Mouse (Mus musculus) layer of hippocampus, postnatal 36 days (tissue): ENCODE measurements around the gene Sppl2a. TPM values are rescaled to one million over a fixed set of nuclear protein-coding genes. Genes with fewer than 3 reads are reported as not detected.
A peak's percentile ranks its signal among the peaks of the same experiment; 100 is the strongest.
"Not testable (repeated sequence)": the region's sequence is repeated elsewhere in the genome, so short reads cannot be mapped to it uniquely, and the experiment has no call there.

Source experiments
- DNase-seq, 2 experiments: peaks; one replicate each; pipeline ENCODE4 v3.0.0; 2022
- microRNA-seq, 2 experiments: library from miRNA; unstranded; fragments of <30 nt; microRNA quantifications; one replicate each; pipeline ENCODE4 v1.2.0; 2021
- total RNA-seq, 2 experiments: library from RNA; stranded (reverse); gene quantifications; 2 replicates each; pipeline ENCODE4 v1.2.3; 2021

The Sppl2a gene
- total RNA-seq, 2 experiments from 2014 or later = 30.2 to 35.2 TPM

DNA sequence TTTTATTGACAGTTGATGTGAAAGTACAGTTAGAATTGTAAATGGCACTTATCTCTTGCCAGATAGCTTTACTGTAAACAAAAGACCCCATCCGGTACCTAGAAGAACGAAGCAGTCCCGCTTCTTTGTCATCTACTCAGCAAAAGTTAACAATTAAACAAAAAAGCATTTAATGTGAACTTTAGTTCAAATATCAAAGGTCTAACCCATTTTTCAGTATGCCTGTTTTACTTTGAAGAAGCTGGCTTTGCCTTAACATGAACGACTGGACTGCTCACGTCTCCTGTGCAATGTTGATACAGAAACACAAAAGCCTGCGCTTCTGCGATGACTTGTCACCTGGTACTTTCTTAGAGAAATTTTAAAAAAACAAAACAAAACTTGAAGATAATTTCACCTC is 40.7 kb downstream of the Sppl2a start:
- no peak for DNase-seq

DNA sequence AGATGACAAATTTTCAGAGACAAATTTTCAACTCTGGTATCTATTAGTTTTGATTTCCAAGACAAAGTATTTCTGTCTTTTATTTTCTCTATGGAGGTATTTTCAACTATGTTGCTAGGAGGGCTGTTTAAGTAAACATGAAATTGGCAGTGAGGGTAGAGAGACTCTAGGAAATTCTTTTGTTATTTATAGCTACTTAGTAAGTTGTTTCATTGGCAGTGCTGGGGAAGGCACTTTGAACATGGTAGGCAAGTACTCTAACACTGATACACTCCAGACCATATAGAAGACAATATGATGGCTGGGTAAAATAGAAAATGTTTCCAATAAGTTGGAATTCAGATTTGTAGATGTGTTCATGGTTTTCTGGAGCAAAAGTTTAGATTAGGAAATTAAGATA is 41.3 kb downstream of the Sppl2a start:
- DNase-seq = no peak

DNA sequence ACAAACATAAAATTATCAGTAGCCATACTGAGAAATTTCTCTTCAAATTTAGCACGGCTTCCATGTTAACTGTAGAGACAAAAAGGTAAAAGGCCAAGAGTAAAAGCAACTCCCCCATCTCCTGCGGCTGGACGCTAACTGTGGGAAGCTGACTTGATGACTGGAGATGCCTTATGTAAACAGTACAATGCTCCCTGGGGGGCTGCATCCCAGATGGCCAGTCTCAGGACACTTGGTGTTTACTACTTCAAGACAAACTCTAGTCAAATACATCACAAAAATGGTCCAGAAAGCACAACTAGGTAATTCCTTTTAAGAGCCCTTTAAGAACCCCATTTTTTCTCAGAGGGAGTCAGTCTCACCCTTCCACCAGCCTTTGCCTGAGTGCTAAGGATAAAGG is 45.9 kb downstream of the Sppl2a start:
- DNase-seq = no peak

DNA sequence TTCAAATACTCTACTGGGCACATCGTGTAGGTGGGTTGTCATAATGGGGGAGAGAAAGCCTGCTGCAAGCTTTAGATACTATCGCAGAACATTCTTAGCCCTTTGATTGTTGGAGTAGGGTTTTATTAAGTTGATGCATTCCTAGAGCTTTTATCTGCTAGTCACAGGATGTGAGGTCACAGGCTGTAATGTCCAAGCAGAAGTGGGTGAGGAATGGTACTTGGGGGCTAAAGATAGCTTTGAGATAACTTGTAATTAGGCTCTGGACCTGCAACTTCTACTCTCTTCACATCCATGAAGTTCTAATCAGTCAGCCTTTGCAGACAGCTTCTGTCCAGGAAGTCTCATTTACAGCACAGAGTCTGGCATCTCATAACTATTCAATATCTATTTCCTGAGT is 47.2 kb downstream of the Sppl2a start:
- no peak for DNase-seq

DNA sequence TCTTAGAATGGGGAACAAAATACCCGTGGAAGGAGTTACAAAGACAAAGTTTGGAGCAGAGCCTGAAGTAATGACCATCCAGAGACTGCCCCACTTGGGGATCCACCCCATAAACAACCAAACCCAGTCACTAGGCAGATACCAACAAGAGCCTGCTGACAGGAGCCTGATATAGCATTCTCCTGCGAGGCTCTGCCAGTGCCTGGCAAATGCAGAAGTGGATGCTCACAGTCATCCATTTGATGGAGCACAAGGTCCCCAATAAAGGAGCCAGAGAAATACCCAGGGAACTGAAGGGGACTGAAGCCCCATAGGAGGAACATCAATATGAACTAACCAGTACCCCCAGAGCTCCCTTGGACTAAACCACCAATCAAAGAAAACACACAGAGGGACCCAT is 50.3 kb downstream of the Sppl2a start:
- DNase-seq = not testable (repeated sequence)

DNA sequence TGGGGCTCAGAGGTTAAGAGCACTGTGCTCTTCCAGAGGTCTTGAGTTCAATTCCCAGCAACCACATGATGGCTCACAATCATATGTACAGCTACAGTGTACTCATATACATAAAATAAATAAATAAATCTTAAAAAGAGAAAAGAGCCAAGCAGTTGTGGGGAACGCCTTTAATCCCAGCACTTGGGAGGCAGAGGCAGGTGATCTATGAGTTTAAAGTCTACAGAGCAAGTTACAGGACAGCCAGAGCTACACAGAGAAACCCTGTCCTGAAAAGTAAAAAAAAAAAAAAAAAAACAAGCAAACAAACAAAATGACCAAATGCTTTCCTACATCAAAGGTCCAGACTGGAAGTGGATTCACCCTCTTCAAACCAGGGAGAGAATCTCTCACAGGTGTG is 55.0 kb downstream of the Sppl2a start:
- DNase-seq = no peak

DNA sequence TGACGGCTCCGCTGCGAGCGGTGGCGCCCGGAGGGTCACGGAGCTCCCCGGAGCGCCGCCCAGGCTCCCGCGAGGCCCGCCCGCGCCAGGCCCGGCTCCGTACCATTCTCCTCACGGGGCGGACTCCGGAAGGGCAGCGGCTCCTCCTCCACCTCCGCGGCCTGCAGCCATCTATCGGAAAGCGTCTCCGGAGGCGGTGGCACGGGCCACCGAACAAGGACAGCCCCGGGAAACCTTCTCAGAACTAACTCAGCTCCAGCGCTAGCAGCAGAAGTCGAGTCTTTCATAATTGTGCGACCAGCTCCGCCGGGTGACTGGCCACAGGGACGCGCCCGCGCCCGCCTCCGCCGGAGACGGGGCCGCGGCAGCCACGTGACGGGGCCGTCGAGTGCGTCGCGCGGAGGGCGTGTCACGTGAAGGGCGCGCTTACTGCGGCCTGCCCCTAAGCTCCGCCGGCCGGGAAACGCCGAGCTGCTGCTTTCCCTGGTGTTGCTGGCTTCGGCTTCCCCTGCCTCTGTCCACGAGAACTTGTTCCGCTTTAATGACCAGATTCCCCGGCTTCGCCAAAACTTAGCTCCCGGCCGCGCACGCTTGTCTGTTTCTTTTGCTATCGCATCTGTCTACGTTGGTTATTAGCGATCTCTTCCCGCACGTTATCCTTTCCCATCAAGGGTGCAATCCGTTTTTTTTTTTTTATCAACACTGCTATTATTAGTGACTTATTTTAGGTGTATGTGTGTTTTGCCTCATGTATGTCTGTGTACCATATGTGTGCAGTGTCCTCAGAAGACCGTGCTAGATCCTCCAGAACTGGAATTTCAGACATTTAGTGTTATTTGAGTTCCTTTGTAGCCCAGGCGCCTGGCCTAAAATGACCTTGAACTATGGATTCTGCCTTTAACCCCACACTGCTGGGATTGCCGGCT is 56.9 kb downstream of the Sppl2a start, which contains the start of gene Trpm7:
TSS of gene Trpm7 (minus strand) at position 360 of the 926 bp plus-strand sequence.
- peak; percentile 92 for DNase-seq

DNA sequence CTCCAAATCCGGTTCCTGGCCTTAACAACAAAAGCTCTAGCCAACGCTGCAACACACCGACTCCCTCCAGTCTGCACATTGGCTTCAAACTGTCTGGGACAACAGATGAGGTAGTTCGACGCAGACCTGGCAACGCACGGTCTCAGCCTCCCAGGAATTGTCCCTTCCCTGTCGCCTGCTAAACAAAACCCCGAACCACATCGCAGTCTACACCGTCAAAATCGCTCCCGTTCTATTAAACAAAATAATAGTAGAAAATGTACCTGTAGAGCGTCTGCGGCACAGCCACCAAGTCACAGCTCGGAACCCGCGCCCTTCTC is 57.6 kb downstream of the Sppl2a start:
- peak; percentile 32 to 37 for DNase-seq

DNA sequence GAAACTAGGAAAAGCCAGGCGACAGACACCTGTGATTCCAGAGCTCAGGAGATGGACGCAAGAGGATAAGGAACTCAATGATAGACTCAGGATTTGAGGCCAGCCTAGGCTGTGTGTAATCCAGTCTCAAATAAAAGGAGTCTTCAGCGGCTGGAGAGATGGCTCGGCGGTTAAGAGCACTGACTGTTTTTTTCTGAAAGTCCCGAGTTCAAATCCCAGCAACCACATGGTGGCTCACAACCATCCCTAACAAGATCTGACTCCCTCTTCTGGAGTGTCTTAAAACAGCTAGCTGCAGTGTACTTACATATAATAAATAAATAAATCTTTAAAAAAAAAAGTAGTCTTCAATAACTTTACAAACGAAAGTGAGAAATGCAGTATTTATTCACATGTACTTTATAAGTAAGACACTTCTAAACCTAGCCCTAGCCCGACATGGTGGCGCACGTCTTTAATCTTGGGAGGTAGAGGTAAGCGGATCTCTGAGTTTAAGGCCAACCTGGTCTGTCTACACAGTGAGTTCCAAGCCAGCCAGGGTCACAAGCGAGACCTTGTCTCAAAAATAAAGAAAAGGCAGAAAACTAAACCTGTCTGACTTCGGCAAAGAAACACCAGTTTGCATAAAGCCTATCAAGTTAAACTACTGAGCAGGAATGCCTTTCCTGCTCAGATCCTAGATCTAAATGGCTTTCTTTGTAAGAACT is 58.1 kb downstream of the Sppl2a start:
- DNase-seq = no peak

DNA sequence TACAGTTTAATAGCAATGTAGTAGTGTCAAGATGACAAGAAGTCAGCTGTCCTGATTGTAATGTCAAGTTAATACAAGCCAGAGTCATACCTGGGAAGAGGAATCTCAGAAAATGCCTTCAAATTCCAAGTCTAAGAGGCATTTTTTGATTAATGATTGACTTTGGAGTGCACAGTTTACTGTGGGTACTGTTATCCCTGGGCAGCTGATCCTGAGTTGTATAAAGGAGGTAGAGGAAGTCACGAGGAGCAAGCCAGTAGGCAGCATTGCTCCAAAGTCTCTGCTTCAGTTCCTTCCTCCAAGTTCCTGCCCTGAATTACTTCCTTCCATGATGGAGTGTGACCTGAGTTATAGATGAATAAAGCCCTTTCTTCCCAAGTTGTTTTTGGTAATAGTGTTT is 66.7 kb downstream of the Sppl2a start:
- no peak for DNase-seq

DNA sequence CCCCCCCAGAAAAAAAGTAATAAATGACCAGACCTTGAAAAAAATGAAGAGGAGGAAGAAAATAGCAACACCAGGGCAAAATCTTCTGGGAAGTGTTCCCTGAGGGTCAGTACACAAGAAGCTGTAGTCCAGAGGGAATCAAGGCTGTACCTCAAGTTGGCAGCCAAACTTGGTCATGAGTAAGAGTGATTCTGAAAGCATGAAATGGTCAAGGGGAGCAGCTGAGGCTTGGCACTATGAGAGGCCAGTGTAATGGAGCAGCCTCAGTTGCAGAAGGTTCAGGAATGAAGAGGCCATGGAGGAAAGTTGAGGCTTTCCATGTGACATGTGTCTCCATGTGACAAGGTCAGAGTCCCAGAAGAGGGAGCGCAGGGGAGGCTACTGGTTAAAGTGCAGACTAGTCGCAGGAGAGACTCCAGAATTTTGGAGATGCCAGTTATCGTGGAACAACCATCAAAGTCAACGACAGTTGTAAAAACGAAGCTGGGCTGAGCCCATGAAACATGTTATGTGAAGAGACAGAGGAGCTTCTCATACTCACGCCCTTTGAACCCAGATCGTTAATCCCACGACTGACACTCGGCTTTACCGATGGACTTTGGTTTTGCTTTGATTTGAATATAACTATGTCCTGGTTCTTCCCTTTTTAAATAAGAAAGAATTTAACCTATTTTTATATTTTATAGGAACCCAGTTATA is 67.4 kb downstream of the Sppl2a start:
- no peak for DNase-seq

DNA sequence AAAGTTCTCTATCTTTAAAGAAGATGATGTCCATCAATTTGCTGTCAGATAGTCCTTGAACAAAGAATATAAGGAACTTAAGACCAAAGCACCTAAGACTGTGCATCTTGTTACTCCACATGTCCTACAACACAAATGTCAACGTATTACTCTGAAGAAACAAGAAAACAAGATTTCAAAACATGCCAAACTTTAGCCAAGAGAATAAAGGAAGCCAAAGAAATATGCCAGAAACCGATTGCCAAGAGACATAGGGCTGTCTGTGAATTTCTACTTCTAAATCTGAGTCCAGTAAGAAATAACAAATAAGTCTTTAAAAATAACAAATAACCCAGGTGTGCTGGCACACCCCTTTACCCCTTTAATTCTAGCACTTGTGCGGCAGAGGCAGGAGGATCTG is 68.0 kb downstream of the Sppl2a start:
- no peak for DNase-seq

DNA sequence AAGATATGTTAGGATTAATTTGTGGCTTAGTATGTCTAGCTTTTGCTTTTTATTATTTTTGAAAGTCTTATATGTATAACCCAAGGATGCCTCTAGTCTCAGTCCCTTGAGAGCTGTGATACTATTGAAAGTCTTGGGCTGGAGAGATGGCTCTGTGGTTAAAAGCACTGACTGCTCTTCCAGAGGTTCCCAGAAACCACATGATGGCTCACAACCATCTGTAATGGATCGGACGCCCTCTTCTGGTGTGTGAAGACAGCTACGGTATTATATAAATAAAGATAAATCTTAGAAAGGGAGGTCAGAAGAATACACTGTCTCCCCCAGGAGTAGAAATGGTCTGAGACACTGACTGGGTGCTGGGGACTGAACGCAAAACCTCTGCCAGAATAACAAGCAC is 88.3 kb downstream of the Sppl2a start:
- no peak for DNase-seq

Small RNA genes lying within 50 kb of the gene (microRNA-seq; reads per million reads assigned to microRNA genes)
- gene Mir3473g = 1.3 to 1.5 reads per million in 2 experiments

Other genes with a start within 250 kb of the Sppl2a start
- 10 to 100 TPM; 49.9 to 52.4 TPM for gene Usp8, start 225.9 kb downstream of the Sppl2a start, total RNA-seq
- 1 to 10 TPM; 2.9 to 3.2 TPM for gene Usp50, start 149.8 kb downstream of the Sppl2a start, total RNA-seq
- 10 to 100 TPM; 42.6 to 43.0 TPM for gene Trpm7, start 57.0 kb downstream of the Sppl2a start, total RNA-seq
- 10 to 100 TPM; 12.4 to 12.9 TPM for gene Ap4e1, start 75.5 kb upstream of the Sppl2a start, total RNA-seq
- 10 to 100 TPM; 19.9 to 21.5 TPM for gene Blvra, start 137.4 kb upstream of the Sppl2a start, total RNA-seq
- 1 to 10 TPM; 1.3 to 1.7 TPM for gene Ncaph, start 200.7 kb upstream of the Sppl2a start, total RNA-seq
- 1 to 10 TPM; 2.4 to 3.8 TPM for gene Itpripl1, start 210.2 kb upstream of the Sppl2a start, total RNA-seq